Mouse (Mus musculus) hindbrain, embryonic 16.5 days (tissue): ENCODE measurements around the gene Afp. TPM values are rescaled to one million over a fixed set of nuclear protein-coding genes. Genes with fewer than 3 reads are reported as not detected.

Experiments used
- ATAC-seq: fragments of 200-750 bp; cut with Nextera tagmentation; 2 replicates; pipeline ENCODE4 v1.8.0; 2017; ENCODE audit warnings: moderate TSS enrichment, moderate library complexity
- H3K27ac ChIP-seq: fragments of 300-500 bp; sonication (generic); 2 replicates; pipeline ENCODE4 v1.5.1; 2014; ENCODE audit warnings: low read depth, mild to moderate bottlenecking, control low read depth, low read length, moderate library complexity
- H3K27me3 ChIP-seq: fragments of 300-500 bp; sonication (generic); replicated peaks from 2 replicates; pipeline ENCODE4 v1.6.1; 2014; ENCODE audit warnings: low read length; ENCODE audit not compliant: control insufficient read depth, insufficient read depth
- H3K36me3 ChIP-seq: fragments of 300-500 bp; sonication (generic); 2 replicates; pipeline ENCODE4 v1.6.1; 2014; ENCODE audit warnings: mild to moderate bottlenecking, low read length, moderate library complexity, mixed read lengths; ENCODE audit not compliant: control insufficient read depth, insufficient read depth
- H3K4me1 ChIP-seq: fragments of 300-500 bp; sonication (generic); 2 replicates; pipeline ENCODE4 v1.6.1; 2014; ENCODE audit warnings: low read depth, low read length; ENCODE audit not compliant: control insufficient read depth, insufficient read depth
- H3K4me2 ChIP-seq: fragments of 300-500 bp; sonication (generic); 2 replicates; pipeline ENCODE4 v1.6.1; 2014; ENCODE audit warnings: mild to moderate bottlenecking, low read length, control low read depth, moderate library complexity
- H3K4me3 ChIP-seq: fragments of 300-500 bp; sonication (generic); 2 replicates; pipeline ENCODE4 v1.5.1; 2014; ENCODE audit warnings: mild to moderate bottlenecking, low read length, control low read depth, moderate library complexity
- H3K9ac ChIP-seq: fragments of 300-500 bp; sonication (generic); 2 replicates; pipeline ENCODE4 v1.6.1; 2014; ENCODE audit warnings: low read depth, mild to moderate bottlenecking, control low read depth, low read length, moderate library complexity
- H3K9me3 ChIP-seq: fragments of 300-500 bp; sonication (generic); 2 replicates; pipeline ENCODE4 v1.6.1; 2014; ENCODE audit warnings: mild to moderate bottlenecking, low read length, moderate library complexity; ENCODE audit not compliant: control insufficient read depth
- WGBS: fragments of 180-500 bp; shearing (Covaris S2); extraction: QIAGEN DNeasy Blood & Tissue Kit; methylation state at CpG from one replicate; pipeline ENCODE4 v1.1.7; 2014; 5-methylcytosine and 5-hydroxymethylcytosine counted together
- polyA plus RNA-seq: library from polyadenylated mRNA; unstranded; fragments of >200 nt; fragmentation: Nextera tagmentation; extraction: Ambion mirVana; gene quantifications from 2 replicates; pipeline ENCODE4 v1.2.1, GENCODE M21; 2015

The Afp gene
- polyA plus RNA-seq, 1 experiment from 2014 or later = 0.74 TPM

- Histone ChIP-seq H3K27me3 (no peaks in the 10 kb centered on the region), H3K4me1 (no peaks in the 10 kb centered on the region), H3K9me3 (no peaks in the 10 kb centered on the region), H3K9ac (no peak overlapping the region), H3K4me2 (no peak overlapping the region), H3K4me3 (no peak overlapping the region), H3K27ac (no peak overlapping the region), H3K36me3 (no peaks in the 10 kb centered on the region)
- no peak for ATAC-seq
- WGBS = 89% methylated on average over 4 of the region's 4 CpGs
Measured at GRCm38 (mm10) chr5:90473902-90474301, 16.6 kb upstream of the Afp start.

GRCm38 (mm10) chr5:90474369-90474768 lies 16.2 kb upstream of the Afp start:
- Histone ChIP-seq H3K36me3 (no peaks in the 10 kb centered on the region), H3K4me3 (no peak overlapping the region), H3K27me3 (no peaks in the 10 kb centered on the region), H3K9me3 (no peaks in the 10 kb centered on the region), H3K9ac (no peak overlapping the region), H3K4me2 (no peak overlapping the region), H3K4me1 (no peaks in the 10 kb centered on the region), H3K27ac (no peak overlapping the region)
- ATAC-seq = no peak
- WGBS = 95% methylated on average over 5 of the region's 5 CpGs

GRCm38 (mm10) chr5:90476741-90477140 lies 13.8 kb upstream of the Afp start:
- H3K9ac ChIP-seq = no peak overlapping the region
- no peaks in the 10 kb centered on the region for H3K4me1 ChIP-seq
- H3K36me3 ChIP-seq = no peaks in the 10 kb centered on the region
- H3K4me2 ChIP-seq = no peak overlapping the region
- no peak overlapping the region for H3K4me3 ChIP-seq
- no peak for ATAC-seq
- H3K9me3 ChIP-seq = no peaks in the 10 kb centered on the region
- H3K27ac ChIP-seq = no peak overlapping the region
- H3K27me3 ChIP-seq = no peaks in the 10 kb centered on the region
- WGBS = 88% methylated on average over 3 of the region's 3 CpGs

GRCm38 (mm10) chr5:90477308-90478140 lies 13.0 kb upstream of the Afp start:
- no peak overlapping the region for H3K4me3 ChIP-seq
- H3K9me3 ChIP-seq = no peaks in the 10 kb centered on the region
- H3K4me2 ChIP-seq = no peak overlapping the region
- no peak for ATAC-seq
- WGBS = 84% methylated on average over 7 of the region's 7 CpGs
- no peaks in the 10 kb centered on the region for H3K4me1 ChIP-seq
- H3K27ac ChIP-seq = no peak overlapping the region
- H3K36me3 ChIP-seq = no peaks in the 10 kb centered on the region
- no peak overlapping the region for H3K9ac ChIP-seq
- no peaks in the 10 kb centered on the region for H3K27me3 ChIP-seq

- H3K4me3 ChIP-seq = no peak overlapping the region
- H3K27ac ChIP-seq = no peak overlapping the region
- H3K27me3 ChIP-seq = no peaks in the 10 kb centered on the region
- H3K9ac ChIP-seq = no peak overlapping the region
- no peaks in the 10 kb centered on the region for H3K4me1 ChIP-seq
- ATAC-seq = no peak
- no peak overlapping the region for H3K4me2 ChIP-seq
- H3K36me3 ChIP-seq = no peaks in the 10 kb centered on the region
- WGBS = 84% methylated on average over 1 of the region's 1 CpGs
- H3K9me3 ChIP-seq = no peaks in the 10 kb centered on the region
Measured at GRCm38 (mm10) chr5:90478886-90479285, 11.7 kb upstream of the Afp start.

- no peaks in the 10 kb centered on the region for H3K36me3 ChIP-seq
- H3K9ac ChIP-seq = no peak overlapping the region
- H3K4me2 ChIP-seq = no peak overlapping the region
- ATAC-seq = no peak
- 94% methylated on average over 7 of the region's 7 CpGs for WGBS
- no peak overlapping the region for H3K4me3 ChIP-seq
- H3K4me1 ChIP-seq = no peaks in the 10 kb centered on the region
- no peaks in the 10 kb centered on the region for H3K9me3 ChIP-seq
- H3K27me3 ChIP-seq = no peaks in the 10 kb centered on the region
- H3K27ac ChIP-seq = no peak overlapping the region
Measured at GRCm38 (mm10) chr5:90485597-90485996, 4.9 kb upstream of the Afp start.

- Histone ChIP-seq H3K9me3 (no peaks in the 10 kb centered on the region), H3K36me3 (no peaks in the 10 kb centered on the region), H3K4me3 (no peak overlapping the region), H3K4me1 (no peaks in the 10 kb centered on the region), H3K27ac (no peak overlapping the region), H3K4me2 (no peak overlapping the region), H3K27me3 (no peaks in the 10 kb centered on the region), H3K9ac (no peak overlapping the region)
- ATAC-seq = no peak
- 90% methylated on average over 7 of the region's 7 CpGs for WGBS
Measured at GRCm38 (mm10) chr5:90488323-90488722, 2.2 kb upstream of the Afp start.

GRCm38 (mm10) chr5:90492440-90492839 lies 1.9 kb downstream of the Afp start:
- Histone ChIP-seq H3K9ac (no peak overlapping the region), H3K9me3 (no peaks in the 10 kb centered on the region), H3K4me3 (no peak overlapping the region), H3K27me3 (no peaks in the 10 kb centered on the region), H3K4me2 (no peak overlapping the region), H3K36me3 (no peaks in the 10 kb centered on the region), H3K27ac (no peak overlapping the region), H3K4me1 (no peaks in the 10 kb centered on the region)
- 77% methylated on average over 9 of the region's 9 CpGs for WGBS
- no peak for ATAC-seq

GRCm38 (mm10) chr5:90494308-90494707 lies 3.8 kb downstream of the Afp start:
- H3K9me3 ChIP-seq = no peaks in the 10 kb centered on the region
- H3K4me2 ChIP-seq = no peak overlapping the region
- no peak overlapping the region for H3K9ac ChIP-seq
- no peak for ATAC-seq
- H3K4me1 ChIP-seq = no peaks in the 10 kb centered on the region
- H3K27me3 ChIP-seq = no peaks in the 10 kb centered on the region
- 96% methylated on average over 4 of the region's 4 CpGs for WGBS
- H3K36me3 ChIP-seq = no peaks in the 10 kb centered on the region
- H3K4me3 ChIP-seq = no peak overlapping the region
- no peak overlapping the region for H3K27ac ChIP-seq
